Mouse (Mus musculus) heart, embryonic 14.5 days (tissue): ENCODE measurements at regions not wholly inside any gene's neighbourhood (a gene's known extent, or its start where the extent isn't known, plus 50 kb on each side); places are given as distances from the start of the nearest gene placed in this dataset.

Source experiments
- ATAC-seq: fragments of 200-750 bp; cut with Nextera tagmentation; 2 replicates; pipeline ENCODE4 v1.8.0; 2017; ENCODE audit warnings: low read depth, moderate TSS enrichment; ENCODE audit not compliant: insufficient number of reproducible peaks, insufficient read depth, low FRiP score
- H3K27ac ChIP-seq, 2 experiments: fragments of 200-500 bp in 1 of 2; fragments of 300-500 bp in 1 of 2; sonication (generic) in 1 of 2; replicated peaks in 1 of 2; 2 replicates each; pipeline ENCODE4 v1.5.1; 2012 to 2014; ENCODE audit warnings: low read depth in 2 of 2, low read length in 2 of 2, control low read depth in 1 of 2, mild to moderate bottlenecking in 1 of 2, mixed read lengths in 1 of 2; ENCODE audit not compliant: control insufficient read depth in 1 of 2, insufficient read depth in 1 of 2
- H3K27me3 ChIP-seq: fragments of 300-500 bp; sonication (generic); 2 replicates; pipeline ENCODE4 v1.6.1; 2014; ENCODE audit warnings: mild to moderate bottlenecking, low read length, control low read depth; ENCODE audit not compliant: control insufficient read depth, insufficient read depth
- H3K36me3 ChIP-seq: fragments of 300-500 bp; sonication (generic); 2 replicates; pipeline ENCODE4 v1.6.1; 2014; ENCODE audit warnings: mild to moderate bottlenecking, control low read depth, low read length, mixed read lengths; ENCODE audit not compliant: control insufficient read depth, insufficient read depth
- H3K4me1 ChIP-seq, 2 experiments: fragments of 200-500 bp in 1 of 2; fragments of 300-500 bp in 1 of 2; sonication (generic) in 1 of 2; 2 replicates each; pipeline ENCODE4 v1.6.1; 2012 to 2014; ENCODE audit warnings: low read length in 2 of 2, control low read depth in 1 of 2, mixed read lengths in 1 of 2; ENCODE audit not compliant: control insufficient read depth in 2 of 2, insufficient read depth in 2 of 2
- H3K4me2 ChIP-seq: fragments of 300-500 bp; sonication (generic); 2 replicates; pipeline ENCODE4 v1.6.1; 2014; ENCODE audit warnings: mild to moderate bottlenecking, low read length
- H3K4me3 ChIP-seq, 2 experiments: fragments of 200-500 bp in 1 of 2; fragments of 300-500 bp in 1 of 2; sonication (generic) in 1 of 2; 2 replicates each; pipeline ENCODE4 v1.5.1; 2012 to 2014; ENCODE audit warnings: low read length in 2 of 2, mild to moderate bottlenecking in 2 of 2, control low read depth in 1 of 2, low read depth in 1 of 2, moderate library complexity in 1 of 2; ENCODE audit not compliant: control insufficient read depth in 1 of 2, insufficient read depth in 1 of 2
- H3K9ac ChIP-seq: fragments of 300-500 bp; sonication (generic); 2 replicates; pipeline ENCODE4 v1.6.1; 2014; ENCODE audit warnings: mild to moderate bottlenecking, low read length
- H3K9me3 ChIP-seq: fragments of 300-500 bp; sonication (generic); 2 replicates; pipeline ENCODE4 v1.6.1; 2016; ENCODE audit warnings: low read length, control low read depth; ENCODE audit not compliant: control insufficient read depth
- WGBS: fragments of 180-500 bp; shearing (Covaris S2); extraction: QIAGEN DNeasy Blood & Tissue Kit; methylation state at CpG from one replicate; pipeline ENCODE4 v1.1.7; 2014; 5-methylcytosine and 5-hydroxymethylcytosine counted together

DNA sequence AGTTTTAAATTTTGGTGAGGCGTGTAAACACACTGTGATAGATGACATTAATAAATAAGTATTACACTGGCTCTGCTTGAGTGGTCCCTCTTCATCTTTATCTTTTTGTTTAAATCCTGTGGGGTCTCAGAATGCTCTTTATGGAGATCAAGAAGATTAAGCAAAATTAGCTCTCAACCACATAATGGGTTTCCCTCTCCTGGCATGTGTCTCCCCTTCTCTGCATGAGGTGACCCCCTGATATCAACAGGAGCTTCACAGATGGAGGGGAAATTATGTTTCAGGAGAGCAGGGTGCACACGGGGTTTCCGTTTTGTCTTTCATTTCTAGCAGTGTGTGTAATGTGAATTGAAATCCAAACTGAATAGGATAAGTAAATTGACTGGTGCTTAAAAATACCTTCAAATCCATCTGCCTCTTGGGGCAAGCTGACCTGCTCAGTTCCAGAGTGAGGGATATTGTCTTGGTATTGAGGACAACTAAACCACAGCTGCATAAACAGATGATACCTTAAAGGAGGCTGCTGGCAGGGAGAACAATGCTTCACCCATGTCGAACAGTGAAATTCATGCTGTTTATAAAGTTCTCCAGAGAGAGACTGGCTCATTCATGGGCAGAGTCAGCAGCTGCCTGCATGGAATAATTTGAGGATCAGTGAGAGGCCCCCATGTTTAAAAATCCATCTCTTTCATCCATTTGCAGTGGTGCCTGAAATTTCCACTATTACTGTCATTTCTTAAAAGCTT is 518.3 kb upstream of the Nr2f1 start:
- Histone ChIP-seq H3K4me1 (no peaks in the 10 kb centered on the region), H3K36me3 (no peaks in the 10 kb centered on the region), H3K4me3 (no peak overlapping the region), H3K9ac (no peak overlapping the region), H3K27ac (no peak overlapping the region), H3K9me3 (no peaks in the 10 kb centered on the region), H3K4me2 (no peak overlapping the region), H3K27me3 (no peaks in the 10 kb centered on the region)
- ATAC-seq = no peak
- WGBS = 76% methylated on average over 4 of the region's 4 CpGs

GRCm38 (mm10) chr13:78717159-78717558 is 517.6 kb upstream of the Nr2f1 start:
- WGBS = 79% methylated on average over 1 of the region's 1 CpGs
- Histone ChIP-seq H3K27me3 (no peaks in the 10 kb centered on the region), H3K9ac (no peak overlapping the region), H3K36me3 (no peaks in the 10 kb centered on the region), H3K4me1 (no peaks in the 10 kb centered on the region), H3K27ac (no peak overlapping the region), H3K4me3 (no peak overlapping the region), H3K9me3 (no peaks in the 10 kb centered on the region), H3K4me2 (no peak overlapping the region)
- no peak for ATAC-seq

- Histone ChIP-seq H3K4me2 (no peak overlapping the region), H3K36me3 (no peaks in the 10 kb centered on the region), H3K4me1 (no peaks in the 10 kb centered on the region), H3K9me3 (no peaks in the 10 kb centered on the region), H3K9ac (no peak overlapping the region), H3K27ac (no peak overlapping the region), H3K4me3 (no peak overlapping the region), H3K27me3 (no peaks in the 10 kb centered on the region)
- WGBS = 89% methylated on average over 1 of the region's 1 CpGs
- no peak for ATAC-seq
Measured at GRCm38 (mm10) chr13:78704693-78705092, 505.1 kb upstream of the Nr2f1 start.

- Histone ChIP-seq H3K36me3 (no peaks in the 10 kb centered on the region), H3K4me3 (no peak overlapping the region), H3K4me2 (no peak overlapping the region), H3K9me3 (no peaks in the 10 kb centered on the region), H3K27me3 (no peaks in the 10 kb centered on the region), H3K9ac (no peak overlapping the region), H3K27ac (no peak overlapping the region), H3K4me1 (no peaks in the 10 kb centered on the region)
- WGBS = 69% methylated on average over 3 of the region's 3 CpGs
- ATAC-seq = no peak
Measured at GRCm38 (mm10) chr13:78697814-78698519, 498.4 kb upstream of the Nr2f1 start.

- no peaks in the 10 kb centered on the region; a peak in 1 of 4 replicates for H3K4me1 ChIP-seq
- no peak overlapping the region for H3K4me2 ChIP-seq
- no peaks in the 10 kb centered on the region for H3K9me3 ChIP-seq
- H3K36me3 ChIP-seq = no peaks in the 10 kb centered on the region
- ATAC-seq = no peak
- H3K4me3 ChIP-seq = no peak overlapping the region
- no peak overlapping the region for H3K27ac ChIP-seq
- no peaks in the 10 kb centered on the region for H3K27me3 ChIP-seq
- H3K9ac ChIP-seq = no peak overlapping the region
- 23% methylated on average over 4 of the region's 4 CpGs for WGBS
Measured at GRCm38 (mm10) chr13:78679255-78679895, 479.8 kb upstream of the Nr2f1 start.

- Histone ChIP-seq H3K4me2 (no peak overlapping the region), H3K4me3 (no peak overlapping the region), H3K9me3 (no peaks in the 10 kb centered on the region), H3K9ac (no peak overlapping the region), H3K4me1 (no peaks in the 10 kb centered on the region; a peak in 1 of 4 replicates), H3K27ac (no peak overlapping the region), H3K36me3 (no peaks in the 10 kb centered on the region), H3K27me3 (no peaks in the 10 kb centered on the region)
- no peak for ATAC-seq
- 76% methylated on average over 7 of the region's 7 CpGs for WGBS
Measured at GRCm38 (mm10) chr13:78678241-78678640, 478.7 kb upstream of the Nr2f1 start.

DNA sequence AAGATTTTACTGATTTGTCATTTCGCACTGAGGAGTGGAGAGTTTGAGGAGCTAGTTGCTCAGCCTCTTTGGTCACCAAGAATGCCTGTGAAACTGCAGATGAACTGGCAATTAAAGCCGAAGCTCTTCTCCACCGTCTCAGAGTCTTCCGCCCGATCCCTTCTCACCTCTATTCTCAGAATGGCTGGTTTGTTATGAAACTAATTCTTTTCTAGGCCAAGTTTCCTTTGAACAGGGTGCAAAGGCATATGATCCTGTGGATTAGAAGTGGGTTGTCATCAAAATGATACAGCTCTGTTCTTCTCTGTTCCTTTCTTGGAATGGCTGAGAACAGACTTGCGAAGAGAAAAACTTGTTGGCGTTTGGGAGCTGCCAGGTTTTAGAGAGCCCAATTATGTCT is 458.7 kb upstream of the Nr2f1 start:
- no peak for ATAC-seq
- no peak overlapping the region for H3K27ac ChIP-seq
- H3K9ac ChIP-seq = no peak overlapping the region
- no peaks in the 10 kb centered on the region for H3K4me1 ChIP-seq
- no peaks in the 10 kb centered on the region for H3K9me3 ChIP-seq
- 84% methylated on average over 7 of the region's 7 CpGs for WGBS
- no peaks in the 10 kb centered on the region for H3K36me3 ChIP-seq
- H3K27me3 ChIP-seq = no peaks in the 10 kb centered on the region
- H3K4me2 ChIP-seq = no peak overlapping the region
- no peak overlapping the region for H3K4me3 ChIP-seq
